Mouse (Mus musculus) cortical plate, adult 2 months (tissue): ENCODE measurements around the gene Wdr37. TPM values are rescaled to one million over a fixed set of nuclear protein-coding genes. Genes with fewer than 3 reads are reported as not detected.

ENCODE experiments used
- H3K27ac ChIP-seq: fragments of 200-500 bp; 2 replicates; pipeline ENCODE4 v1.5.1; 2012; ENCODE audit warnings: low read length, control low read depth, inconsistent platforms; ENCODE audit not compliant: insufficient read depth
- H3K4me1 ChIP-seq: fragments of 200-500 bp; 2 replicates; pipeline ENCODE4 v1.6.1; 2011; ENCODE audit warnings: low read length; ENCODE audit not compliant: control insufficient read depth, insufficient read depth
- H3K4me3 ChIP-seq: fragments of 200-500 bp; 2 replicates; pipeline ENCODE4 v1.5.1; 2011; ENCODE audit warnings: mild to moderate bottlenecking, low read length, control low read depth; ENCODE audit not compliant: insufficient read depth
- CTCF ChIP-seq: fragments of 200-500 bp; IDR thresholded peaks from 2 replicates; pipeline ENCODE4 v1.5.1; 2011; ENCODE audit warnings: mild to moderate bottlenecking, control low read depth, low read length; ENCODE audit not compliant: insufficient read depth; ENCODE audit errors: extremely low read depth
- POLR2A ChIP-seq: fragments of 200-500 bp; IDR thresholded peaks from 2 replicates; pipeline ENCODE4 v1.6.1; 2011; ENCODE audit warnings: mild to moderate bottlenecking, low read length, control low read depth; ENCODE audit not compliant: insufficient read depth; ENCODE audit errors: extremely low read depth
- polyA plus RNA-seq: library from polyadenylated mRNA; depleted of rRNA; stranded (reverse); fragments of >200 nt; gene quantifications from 2 replicates; pipeline ENCODE4 v1.2.3, GENCODE M21; 2012; rRNA removed

The Wdr37 gene
- polyA plus RNA-seq, 1 experiment = 47.5 TPM

DNA sequence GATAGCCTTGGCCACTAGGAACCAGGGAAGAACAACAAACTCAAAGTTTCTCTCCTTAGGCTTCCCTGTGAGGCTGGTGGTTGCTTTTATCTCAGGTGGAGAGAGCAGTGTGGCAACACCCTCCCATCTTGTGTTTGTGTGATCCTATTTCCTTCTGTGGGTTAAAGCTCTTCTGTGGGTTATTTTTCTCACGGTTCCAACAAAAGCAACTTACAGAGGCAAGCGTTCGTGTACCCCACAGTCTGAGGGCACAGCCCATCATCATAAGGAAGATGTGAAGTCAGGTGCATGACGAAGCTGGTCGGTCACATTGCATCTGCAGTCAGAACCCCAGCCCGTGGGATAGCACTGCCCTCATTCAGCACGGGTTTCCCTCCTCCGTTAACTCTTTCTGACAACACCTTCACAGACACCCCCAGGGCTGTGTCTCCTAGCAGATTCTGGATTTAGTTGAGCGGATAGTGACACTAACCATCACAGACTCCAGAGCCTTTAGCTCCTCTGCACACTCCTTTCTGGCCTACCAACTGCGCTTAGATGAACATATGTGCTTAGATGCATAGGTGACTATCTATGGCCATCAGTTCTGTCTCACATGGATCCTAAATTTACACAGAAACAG lies 87.9 kb downstream of the Wdr37 start:
- TF ChIP-seq CTCF (no peak), POLR2A (no peak)
- no peak overlapping the region for H3K27ac ChIP-seq
- H3K4me3 ChIP-seq = no peak overlapping the region
- H3K4me1 ChIP-seq = no peaks in the 10 kb centered on the region

DNA sequence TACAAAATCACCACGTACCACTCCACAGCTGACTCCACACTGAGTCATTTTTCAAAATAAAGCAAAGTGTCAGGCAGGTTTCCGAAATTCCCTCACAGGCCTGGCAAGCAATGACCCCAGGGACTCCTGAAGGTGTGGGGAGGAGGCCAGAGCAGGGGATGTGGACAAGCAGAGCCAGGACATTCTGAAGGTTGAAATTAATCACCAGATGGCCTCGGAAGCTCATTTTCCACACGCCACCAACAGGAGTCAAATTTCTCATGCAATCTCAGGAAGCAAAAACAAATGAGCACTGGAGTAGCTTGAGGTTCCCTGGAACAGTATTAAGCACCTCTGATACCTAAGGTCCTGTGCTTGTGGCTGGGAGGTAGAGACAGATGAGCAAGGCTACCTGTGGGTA lies 89.1 kb downstream of the Wdr37 start:
- H3K27ac ChIP-seq = no peak overlapping the region

GRCm38 (mm10) chr13:8780441-8780840 lies 91.3 kb downstream of the Wdr37 start:
- Histone ChIP-seq H3K4me1 (no peaks in the 10 kb centered on the region), H3K4me3 (no peak overlapping the region), H3K27ac (no peak overlapping the region)
- TF ChIP-seq POLR2A (no peak), CTCF (peak; percentile 51)

More for the DNA sequence above, 89.1 kb downstream of the Wdr37 start:
- H3K4me1 ChIP-seq = no peaks in the 10 kb centered on the region
- TF ChIP-seq CTCF = no peak
- TF ChIP-seq POLR2A = no peak
- no peak overlapping the region for H3K4me3 ChIP-seq

DNA sequence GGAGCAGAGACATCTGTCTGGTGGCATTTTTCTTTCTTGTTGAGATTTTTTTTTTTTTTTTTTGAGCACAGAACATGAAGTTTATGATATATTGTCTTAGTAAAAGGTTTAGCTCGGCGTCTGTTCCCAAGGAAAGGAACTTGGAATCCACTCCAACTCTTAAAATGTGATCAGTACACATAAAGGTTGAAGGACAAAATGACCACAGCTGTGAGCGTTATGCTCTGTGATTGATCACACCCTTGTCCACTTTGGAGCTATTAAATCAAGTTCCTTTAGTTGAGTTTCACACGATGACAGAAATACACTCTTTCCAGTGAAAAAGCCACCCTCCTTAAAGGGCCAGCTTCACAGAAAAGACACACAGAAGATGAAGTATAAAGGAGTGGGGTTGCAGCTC lies 101.1 kb downstream of the Wdr37 start:
- Histone ChIP-seq H3K4me1 (no peaks in the 10 kb centered on the region), H3K4me3 (no peak overlapping the region), H3K27ac (no peak overlapping the region)
- TF ChIP-seq POLR2A = no peak
- no peak for TF ChIP-seq CTCF

- TF ChIP-seq CTCF (no peak), POLR2A (no peak)
- Histone ChIP-seq H3K4me3 (no peak overlapping the region), H3K4me1 (no peaks in the 10 kb centered on the region), H3K27ac (no peak overlapping the region)
Observed at GRCm38 (mm10) chr13:8769654-8770227, 102.0 kb downstream of the Wdr37 start.

- no peak for TF ChIP-seq CTCF
- TF ChIP-seq POLR2A = no peak
- Histone ChIP-seq H3K4me3 (no peak overlapping the region), H3K4me1 (no peaks in the 10 kb centered on the region), H3K27ac (no peak overlapping the region)
Observed at GRCm38 (mm10) chr13:8760940-8761339, 110.8 kb downstream of the Wdr37 start.

Other genes with a start within 250 kb of the Wdr37 start
- gene Idi1, start 13.6 kb upstream of the Wdr37 start, polyA plus RNA-seq = 43.0 and 48.3 TPM in 2 replicates
- not detected in 2 replicates for gene Gm9745, start 76.3 kb upstream of the Wdr37 start, polyA plus RNA-seq
- 0.06 TPM in 1 of 2 replicates, not detected in the other for gene Idi2, start 81.0 kb upstream of the Wdr37 start, polyA plus RNA-seq
- 21.3 and 21.9 TPM in 2 replicates for gene Gtpbp4, start 124.2 kb upstream of the Wdr37 start, polyA plus RNA-seq
- 31.7 and 32.2 TPM in 2 replicates for gene Larp4b, start 222.0 kb upstream of the Wdr37 start, polyA plus RNA-seq